Mouse (Mus musculus): ENCODE results near the gene Spag16.
A peak's percentile ranks its signal among the peaks of the same experiment; 100 is the strongest.
"Not testable (repeated sequence)": the region's sequence is repeated elsewhere in the genome, so short reads cannot be mapped to it uniquely, and the experiment has no call there.

Gene Spag16

DNA sequence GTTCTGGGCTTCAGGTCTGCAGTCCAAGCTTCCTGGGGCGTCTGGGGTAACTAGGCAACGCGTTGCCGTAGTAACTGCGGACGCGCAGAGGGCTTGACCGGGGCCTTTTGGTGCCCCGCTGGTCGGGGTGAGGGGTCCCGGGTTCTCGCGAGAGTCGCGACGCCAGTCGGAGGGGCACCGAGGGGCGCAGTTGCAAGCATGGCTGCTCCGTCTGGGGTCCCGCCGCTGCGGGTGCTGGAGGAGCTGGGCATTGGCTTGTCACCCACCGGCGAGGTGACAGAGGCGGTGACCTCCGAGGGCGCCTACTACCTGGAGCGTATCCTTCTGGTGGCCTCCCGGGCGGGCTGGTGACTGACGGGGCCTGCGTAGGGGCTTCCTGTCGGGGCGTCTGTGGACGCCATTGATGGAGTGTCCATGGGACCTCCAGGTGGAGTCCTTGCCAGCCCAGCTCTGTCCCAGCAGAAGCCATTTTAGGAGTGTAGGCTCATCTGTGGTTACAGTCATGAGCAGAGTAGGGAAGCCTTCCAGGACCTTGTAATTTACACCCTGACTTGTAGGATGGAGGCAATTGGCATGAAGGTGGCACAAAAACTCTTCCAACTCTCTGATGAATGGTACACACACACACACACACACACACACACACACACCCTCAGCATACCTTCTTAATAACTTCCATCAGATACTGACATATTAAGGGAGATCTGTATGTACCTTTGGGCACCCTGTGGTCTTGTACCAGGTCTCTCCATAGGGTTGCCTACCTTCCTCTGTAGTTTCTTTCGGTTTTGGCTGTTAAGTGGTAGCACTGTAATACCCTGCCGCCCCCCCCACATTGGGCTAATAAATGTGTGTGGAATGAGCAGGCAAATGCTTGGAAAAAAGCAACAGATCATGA, at the start of gene Spag16:
Gene Spag16, plus strand, starts transcription at position 165 of the 898 bp plus-strand sequence.
- no peak for DNase-seq (ENCODE audit: low spot score in 2 of 2)

DNA sequence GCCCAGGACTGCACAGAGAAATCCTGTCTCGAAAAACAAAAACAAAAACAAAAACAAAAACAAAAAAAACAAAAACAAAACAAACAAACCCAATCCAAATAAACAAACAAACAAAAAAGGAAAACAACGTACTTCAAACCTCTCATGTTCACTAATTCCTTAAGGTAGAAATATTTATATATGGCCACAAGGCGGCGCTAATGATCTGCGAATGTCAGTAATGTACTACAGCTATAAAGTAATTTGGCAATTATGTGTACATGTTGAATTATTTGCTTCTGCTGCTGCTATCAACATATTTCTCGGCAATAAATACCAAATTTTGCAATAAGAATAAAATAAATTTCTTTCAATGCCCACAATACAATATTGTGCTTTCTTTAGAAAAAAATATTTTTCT, 41.6 kb upstream of the Spag16 start:
- DNase-seq (ENCODE audit: low spot score in 2 of 2), result no peak

DNA sequence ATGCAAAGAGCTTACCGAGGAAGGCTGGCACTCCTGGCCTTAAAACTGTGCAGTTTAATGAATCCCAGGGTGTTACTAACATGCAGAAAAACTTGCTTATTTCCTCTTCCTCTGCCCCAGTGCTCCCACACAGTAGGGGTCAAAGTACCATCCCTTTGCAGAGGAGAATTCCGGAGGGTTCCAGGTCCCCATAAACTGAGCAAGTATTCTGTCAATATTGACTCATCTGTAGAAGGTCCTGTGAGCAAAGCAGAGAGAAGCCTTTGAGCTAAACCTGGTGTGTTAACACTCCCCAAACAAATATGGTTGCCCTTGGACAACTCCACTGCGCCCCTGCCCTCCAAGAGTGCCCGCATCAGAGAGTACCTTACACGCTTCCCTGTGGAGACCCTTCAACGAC, 40.1 kb upstream of the Spag16 start:
- no peak for DNase-seq (ENCODE audit: low spot score in 2 of 2)

DNA sequence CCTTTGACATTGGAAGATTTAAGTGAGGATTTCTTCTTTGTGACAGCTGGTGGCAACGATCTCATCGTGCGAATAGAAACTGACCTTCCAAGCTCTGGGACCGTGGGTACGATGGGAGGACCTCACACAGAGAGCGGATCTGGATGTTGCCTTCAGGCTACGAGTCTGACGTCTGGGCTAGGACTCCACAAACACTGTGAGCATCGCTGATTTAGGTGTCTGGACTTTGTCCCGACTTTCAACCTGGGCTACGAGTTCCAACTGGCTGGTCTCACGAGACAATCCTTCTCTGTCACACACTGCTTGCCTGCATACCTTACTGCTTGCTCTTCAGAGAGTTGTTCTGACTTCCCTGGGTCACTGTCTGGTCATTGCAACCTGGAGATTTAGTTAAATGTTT, 39.4 kb upstream of the Spag16 start:
- DNase-seq (ENCODE audit: low spot score in 2 of 2), result no peak

DNA sequence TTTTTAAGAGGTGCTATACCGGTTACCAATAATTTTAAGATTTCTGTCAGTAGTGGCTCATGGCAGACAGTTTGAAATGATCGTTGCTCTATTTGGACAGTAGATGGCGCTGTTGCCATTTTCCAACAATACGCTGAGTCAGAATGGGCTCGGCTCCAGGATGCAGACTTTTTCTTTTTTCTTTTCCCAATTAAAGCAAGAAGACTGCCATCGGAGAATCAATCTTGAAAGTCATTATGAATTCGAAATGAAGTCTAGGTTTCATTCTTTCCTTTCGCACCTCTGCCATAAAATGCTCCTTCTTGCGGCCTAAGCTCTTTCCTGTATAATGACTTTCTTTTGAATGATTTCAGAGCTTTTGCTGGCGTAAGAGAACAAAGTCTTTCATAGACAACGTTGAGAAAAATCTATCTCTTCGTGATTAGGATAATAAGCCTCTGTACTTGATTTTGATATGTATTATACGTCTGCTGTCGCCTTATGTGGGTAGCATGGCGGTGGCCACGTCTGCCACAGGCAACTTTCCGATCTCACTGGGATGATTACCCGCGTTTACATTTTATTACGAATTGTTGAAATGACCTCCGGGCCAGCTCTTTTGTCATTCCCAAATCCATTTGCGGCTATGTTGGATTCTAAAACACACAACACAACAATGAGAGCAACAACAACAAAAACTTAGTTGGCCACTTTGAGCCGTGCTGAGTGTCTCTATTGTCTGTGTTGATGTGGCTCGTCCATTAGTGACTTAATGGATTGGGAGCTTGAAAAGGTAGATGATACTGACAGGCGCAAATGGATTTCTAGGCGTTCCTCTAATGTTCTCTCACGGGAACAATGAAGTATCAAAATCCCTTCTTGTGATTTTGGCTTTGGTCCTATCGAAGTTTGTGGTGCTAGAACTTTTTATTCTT, 36.2 kb upstream of the Spag16 start:
- peak in 1 of 2 experiments; percentile 12 for DNase-seq (ENCODE audit: low spot score in 2 of 2)

DNA sequence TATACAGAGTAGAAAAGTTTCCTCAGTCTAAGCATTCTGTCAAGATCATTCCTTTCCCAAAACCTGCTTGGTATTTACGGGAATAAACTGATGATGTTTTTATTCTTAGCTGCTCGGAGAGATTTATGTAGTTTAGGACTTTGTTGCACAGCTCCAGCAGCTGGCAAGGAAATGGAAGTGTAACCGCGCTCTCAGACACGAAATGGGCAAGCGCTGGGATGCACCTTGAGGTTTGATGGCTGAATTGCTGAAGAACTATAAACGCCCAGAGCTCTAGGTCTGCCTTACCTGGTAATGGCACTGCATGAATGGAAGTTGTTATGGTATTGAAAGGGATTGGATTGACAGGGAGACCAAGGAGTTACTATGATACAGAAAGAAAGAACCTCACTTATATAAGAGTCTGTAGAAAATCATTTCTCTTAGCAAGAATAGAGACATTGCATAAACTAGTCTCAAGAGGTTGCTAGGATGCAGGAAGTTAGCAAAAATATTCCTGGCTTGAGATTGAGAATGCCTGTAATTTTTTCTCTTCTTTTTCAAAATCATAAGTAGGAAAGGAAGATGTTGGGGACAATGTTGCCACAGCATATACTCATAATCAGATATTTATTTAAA, 27.7 kb upstream of the Spag16 start:
- DNase-seq (ENCODE audit: low spot score in 2 of 2), result no peak

DNA sequence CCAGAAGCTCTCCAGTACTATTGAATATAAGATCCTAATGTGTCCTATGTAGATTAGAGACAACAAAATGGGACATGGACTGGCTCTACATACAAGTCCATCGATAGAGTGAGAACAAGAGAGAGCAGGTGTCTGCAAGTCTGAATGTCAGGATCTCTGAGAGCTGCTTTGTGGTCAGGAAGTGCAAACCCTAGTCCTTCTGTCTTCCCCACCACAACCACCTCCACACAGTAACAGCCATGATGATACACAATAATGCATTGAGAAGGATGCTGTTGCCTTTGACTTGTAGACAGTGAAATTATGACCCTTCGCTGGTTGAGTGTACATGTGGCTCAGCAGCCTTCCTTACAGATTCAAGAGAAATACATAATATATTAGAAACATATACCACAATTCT, 16.6 kb upstream of the Spag16 start:
- no peak for DNase-seq (ENCODE audit: low spot score in 2 of 2)

DNA sequence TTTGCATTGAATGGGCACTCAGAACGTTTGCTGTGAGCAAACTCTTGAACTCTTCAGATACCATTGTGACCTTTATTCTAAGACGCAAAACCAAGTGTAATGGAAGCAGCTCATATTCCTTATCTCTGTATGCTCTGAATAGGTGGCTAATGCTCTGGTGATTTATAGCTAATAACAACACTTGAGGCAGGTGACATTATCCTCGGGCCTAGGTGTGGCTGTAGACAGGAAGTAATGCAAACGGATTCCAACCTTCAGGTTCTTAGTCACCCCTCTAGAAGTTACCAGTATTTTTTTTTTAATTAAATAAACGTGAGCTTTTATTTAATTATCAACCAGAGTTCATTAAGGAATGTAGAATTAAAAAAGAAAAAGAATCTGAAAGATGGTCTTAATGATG, 1.1 kb upstream of the Spag16 start:
- DNase-seq (ENCODE audit: low spot score in 2 of 2), result not testable (repeated sequence)

DNA sequence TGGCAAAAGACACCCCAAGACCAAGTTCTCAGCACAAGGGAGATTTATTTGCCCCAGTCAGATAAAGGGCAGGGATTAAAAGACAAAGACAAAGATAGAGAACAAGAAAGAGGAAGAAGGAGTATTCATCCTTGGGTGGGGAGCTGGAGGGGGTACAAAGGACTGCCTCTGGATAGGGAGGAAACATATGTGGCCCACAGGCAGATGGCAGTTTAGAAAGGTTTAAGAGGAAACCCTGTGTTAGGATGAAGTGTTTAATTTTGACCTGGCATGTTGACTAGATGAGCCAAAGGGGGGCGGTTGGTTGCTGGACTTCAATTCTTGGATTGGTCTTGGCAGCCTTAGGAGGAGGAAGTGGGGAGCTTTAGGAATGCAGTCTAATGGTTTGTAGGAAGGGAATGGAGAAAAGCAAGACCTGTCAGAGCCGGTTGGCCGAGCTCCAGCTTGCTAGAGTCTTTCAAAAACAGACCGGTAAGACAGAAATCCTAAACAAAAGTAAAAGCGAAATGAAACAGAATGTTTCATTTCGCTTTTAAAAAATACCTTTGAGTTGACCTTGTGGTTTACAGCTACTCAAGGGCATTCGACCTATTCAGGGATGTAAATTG, 2.2 kb downstream of the Spag16 start:
- no peak for DNase-seq (ENCODE audit: low spot score in 2 of 2)

DNA sequence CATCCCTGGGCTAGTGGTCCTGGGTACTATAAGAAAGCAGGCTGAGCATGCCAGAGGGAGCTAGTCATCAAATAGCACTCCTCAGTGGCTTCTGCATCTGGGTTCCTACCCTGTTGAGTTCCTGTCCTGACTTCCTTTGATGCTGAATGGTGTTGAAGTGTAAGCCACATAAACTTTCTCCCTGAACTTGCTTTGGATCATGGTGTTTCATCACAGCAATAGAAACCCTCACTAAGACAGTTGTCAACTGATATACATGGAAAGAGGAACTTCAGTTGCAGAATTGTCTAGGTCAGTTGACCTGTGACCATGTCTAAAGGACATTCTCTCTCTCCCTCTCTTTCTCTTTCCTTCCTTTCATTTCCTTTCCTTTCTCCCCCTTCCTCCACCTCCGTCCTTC, 3.8 kb downstream of the Spag16 start:
- no peak for DNase-seq (ENCODE audit: low spot score in 2 of 2)

DNA sequence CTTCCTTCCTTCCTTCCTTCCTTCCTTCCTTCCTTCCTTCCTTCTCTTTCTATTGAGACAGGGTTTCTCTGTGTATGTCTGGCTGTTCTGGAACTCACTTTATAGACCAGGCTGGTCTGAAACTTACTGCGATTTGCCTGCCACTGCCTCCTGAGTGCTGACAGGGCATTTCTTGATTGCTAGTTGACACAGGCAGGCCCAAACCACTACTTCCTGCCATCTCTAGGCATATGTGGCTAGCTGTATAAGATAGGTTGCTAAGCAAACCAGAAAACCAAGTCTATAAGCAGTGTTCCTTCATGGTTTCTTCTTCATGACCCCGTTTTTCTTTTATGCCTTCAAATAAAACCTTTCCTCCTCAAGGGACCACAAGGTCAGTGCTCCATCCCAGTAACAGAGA, 4.2 kb downstream of the Spag16 start:
- DNase-seq (ENCODE audit: low spot score in 2 of 2), result no peak

DNA sequence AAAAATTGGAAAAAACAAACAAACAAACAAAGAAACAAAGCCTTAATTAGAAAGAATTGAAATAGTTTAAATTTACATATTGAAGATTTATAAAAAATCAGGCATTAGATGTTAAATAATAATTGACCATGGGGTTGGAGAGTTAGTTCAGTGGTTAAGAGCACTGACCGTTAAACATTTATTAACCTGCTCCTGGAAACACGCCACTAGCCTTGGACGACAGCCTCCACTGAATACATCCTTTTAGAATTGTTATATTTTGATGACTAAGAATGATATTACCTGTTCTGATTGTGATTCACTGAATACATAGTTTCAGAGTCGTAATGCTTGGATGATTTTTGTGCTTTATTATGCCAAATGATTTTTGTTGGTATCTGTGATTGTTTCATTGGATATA, 6.7 kb downstream of the Spag16 start:
- not testable (repeated sequence) for DNase-seq (ENCODE audit: low spot score in 2 of 2)

DNA sequence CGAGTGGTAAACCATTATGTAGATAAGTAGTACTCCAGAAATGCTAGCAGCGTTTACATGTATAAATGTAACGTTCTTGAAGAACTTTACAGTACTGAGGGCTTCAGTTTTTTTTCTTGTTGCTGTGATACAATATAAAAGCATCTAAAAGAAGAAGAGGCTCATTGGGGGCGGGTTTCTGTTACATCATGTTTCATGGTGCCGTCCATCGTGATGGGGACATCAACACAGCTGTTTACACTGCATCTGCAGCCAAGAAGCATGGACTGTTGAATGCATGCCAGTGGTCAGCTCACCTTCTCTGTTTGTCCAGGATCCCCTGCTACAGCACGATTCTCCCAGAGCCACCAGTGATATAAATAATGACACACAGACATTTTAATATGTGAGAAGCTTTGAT, 26.7 kb downstream of the Spag16 start:
- no peak for DNase-seq (ENCODE audit: low spot score in 2 of 2)

DNA sequence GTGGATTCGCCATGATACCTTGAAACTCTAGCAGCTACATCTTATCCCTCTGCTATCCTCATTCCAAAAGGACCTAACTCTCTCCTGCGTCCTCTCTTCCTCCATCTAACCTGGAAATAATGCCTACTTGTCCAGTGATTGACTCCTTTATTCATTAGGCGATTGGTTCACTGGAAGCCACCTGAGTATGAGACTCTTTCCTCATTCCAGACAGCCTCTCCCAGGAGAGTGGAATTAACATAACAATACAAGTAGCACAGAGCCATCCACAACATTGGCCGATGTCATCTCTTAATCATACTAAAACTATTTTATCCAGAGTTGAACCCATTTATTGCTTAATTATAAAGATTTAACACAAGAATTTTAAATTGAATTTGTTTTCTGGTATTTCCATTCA, 41.0 kb downstream of the Spag16 start:
- no peak for DNase-seq (ENCODE audit: low spot score in 2 of 2)

DNA sequence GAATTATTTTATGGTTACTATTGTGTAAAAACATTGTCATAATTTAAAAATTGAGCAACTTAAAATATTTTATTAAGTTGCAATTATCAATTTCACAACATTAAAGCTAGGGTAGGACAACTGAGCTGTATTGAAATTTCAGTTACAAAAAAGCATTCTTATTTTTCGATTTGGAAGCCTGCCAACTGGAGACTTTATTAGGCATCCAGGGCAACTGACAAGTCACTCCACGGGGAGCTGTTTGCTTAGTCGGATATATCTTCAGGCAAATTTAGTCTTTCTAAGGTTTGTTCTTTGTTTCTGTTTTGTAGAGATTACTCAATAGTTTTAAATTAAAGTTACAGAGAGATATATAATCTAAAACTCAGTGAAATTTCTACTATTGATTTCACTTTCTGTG, 129.8 kb downstream of the Spag16 start:
- no peak for DNase-seq (ENCODE audit: low spot score in 2 of 2)

DNA sequence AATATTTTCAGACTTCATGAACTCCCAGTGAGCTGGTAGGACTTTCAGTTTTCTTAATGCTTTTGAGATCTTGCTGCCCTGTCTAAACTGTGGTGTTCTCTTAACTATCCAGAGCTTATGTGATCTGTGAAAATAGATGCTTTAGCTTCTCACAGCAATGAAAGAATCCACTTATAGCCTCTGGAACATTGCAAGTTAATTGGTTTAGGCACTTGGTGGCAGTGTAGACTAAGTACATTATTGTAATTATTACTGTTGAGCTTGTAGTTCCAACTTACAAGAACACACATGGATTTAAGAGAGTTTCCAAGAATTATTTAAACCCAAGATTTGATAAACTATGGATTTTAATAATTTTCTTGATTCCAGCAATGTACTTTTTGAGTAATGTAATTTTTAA, 170.1 kb downstream of the Spag16 start:
- DNase-seq (ENCODE audit: low spot score in 2 of 2), result no peak

DNA sequence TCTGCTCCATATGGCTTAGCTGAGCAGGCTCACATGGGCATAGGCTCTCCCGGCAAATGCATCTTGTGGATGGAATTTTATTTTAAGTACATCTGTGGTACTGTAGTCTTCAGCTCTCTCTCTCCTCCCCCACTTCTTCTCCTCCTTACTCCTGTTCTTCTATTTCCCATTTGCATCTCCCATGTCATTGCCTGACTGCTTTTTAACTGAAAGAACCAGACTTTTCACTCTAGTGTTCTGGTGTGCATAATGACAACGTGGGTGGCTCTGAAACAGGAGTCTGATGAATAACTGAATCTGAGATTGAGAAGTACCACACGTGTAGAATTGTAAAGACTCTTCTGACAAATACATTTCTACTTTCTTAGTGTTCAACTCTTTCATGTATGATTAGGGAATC, 186.2 kb downstream of the Spag16 start:
- no peak for DNase-seq (ENCODE audit: low spot score in 2 of 2)

DNA sequence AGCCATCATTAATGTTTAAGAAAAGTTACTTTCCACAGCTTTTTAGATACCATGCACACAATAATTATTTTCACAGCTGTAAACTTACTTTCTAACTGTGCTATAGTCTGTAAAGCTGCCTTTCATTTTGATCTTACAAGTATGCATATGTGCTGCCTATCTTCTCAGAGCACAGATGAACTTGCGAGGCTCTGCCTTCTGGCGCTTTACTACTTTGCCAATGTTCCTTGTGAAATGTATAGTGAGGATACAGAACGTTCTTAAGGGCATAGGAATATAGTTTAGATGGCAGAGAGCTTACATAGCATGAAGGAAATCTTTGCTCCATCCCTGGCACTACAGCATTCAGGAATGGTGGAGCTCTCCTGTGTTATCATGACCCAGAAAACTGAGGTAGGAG, 210.6 kb downstream of the Spag16 start:
- no peak for DNase-seq (ENCODE audit: low spot score in 2 of 2)

DNA sequence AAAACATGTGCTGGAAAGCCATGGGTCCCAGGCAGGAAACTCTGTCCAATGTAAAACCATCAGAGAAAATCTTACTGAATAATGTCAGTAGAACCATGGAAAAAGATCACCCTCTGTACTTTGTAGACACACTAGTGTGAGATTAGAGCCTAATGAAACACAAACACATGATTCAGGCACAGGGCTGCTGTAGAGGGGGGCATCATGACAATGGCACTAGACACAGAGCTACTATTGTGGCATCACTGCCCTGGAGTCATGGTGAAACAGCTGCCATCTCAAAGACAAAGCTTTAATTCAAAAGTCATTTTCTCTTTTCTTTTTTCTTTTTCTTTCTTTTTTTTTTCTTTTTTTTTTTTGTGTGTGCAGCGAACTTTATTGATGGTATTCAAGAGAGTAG, 240.6 kb downstream of the Spag16 start:
- DNase-seq (ENCODE audit: low spot score in 2 of 2), result no peak

DNA sequence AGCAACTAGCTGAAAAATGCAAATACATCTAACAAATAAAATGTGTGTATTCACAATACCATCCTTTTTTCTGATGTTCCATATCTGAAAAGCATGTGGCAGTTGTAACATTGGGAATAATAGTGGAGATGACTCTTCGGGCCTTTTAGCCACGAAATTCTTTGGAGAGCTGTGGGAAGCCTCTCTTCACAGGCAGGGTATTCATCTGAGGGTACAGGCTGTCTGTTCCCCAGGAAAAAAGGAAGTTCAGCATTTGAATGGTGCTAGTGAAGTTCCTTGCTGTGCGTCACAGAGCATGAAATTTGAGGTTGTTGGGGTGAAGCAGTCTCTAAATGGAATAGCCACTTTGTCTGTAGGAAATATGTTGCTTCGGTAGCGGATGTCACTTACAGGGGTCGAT, 246.7 kb downstream of the Spag16 start:
- no peak for DNase-seq (ENCODE audit: low spot score in 2 of 2)

DNA sequence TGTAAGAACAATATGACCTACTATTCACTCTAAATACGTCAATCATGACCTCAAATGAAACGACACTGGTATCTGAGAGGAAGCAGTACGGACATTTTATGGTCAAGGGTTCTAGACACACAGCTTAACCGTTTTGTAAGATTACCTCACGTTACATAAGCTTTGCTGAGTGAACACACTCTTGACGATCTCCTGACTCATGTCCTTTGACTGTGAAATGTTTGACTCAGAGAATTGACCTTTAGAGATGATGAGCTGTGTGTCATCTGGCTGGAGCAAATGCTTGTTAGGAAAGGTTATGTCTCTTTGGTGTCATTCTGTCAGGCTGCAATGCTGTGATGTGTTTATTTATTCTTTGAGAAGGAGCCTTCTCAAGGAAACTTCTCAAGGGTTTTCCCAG, 252.0 kb downstream of the Spag16 start:
- no peak for DNase-seq (ENCODE audit: low spot score in 2 of 2)
